Mouse (Mus musculus): ENCODE results near the gene Aldh3b2.

The Aldh3b2 gene

GRCm38 (mm10) chr19:3927989-3928388 lies 44.1 kb upstream of the Aldh3b2 start:
- H3K4me1 ChIP-seq (replicated peaks; ENCODE audit: low read depth, low read length), result peaks cover 53% of the 10 kb centered on the region
- TF ChIP-seq CTCF (conservative IDR thresholded peaks at IDR 0.05; ENCODE audit: low read length) (no peak), POU5F1 (IDR thresholded peaks at IDR 0.05; ENCODE audit: borderline replicate concordance, low read length) (no peak), NANOG (IDR thresholded peaks at IDR 0.05; ENCODE audit: borderline replicate concordance, low read length) (no peak)
- H3K9me3 ChIP-seq (ENCODE audit: low read length), result no peaks in the 10 kb centered on the region
- H3K27me3 ChIP-seq (ENCODE audit: insufficient read depth, low read length), result 0 out of 2 replicates have a peak, but pooled peaks cover 4% of the 10 kb centered on the region
- no peaks in the 10 kb centered on the region for H3K36me3 ChIP-seq (ENCODE audit: insufficient read depth, low read length)
- H3K4me3 ChIP-seq (replicated peaks; ENCODE audit: low read length), result no peak overlapping the region

- H3K4me1 ChIP-seq (replicated peaks; ENCODE audit: low read depth, low read length), result peaks cover 49% of the 10 kb centered on the region
- 0 out of 2 replicates have a peak, but pooled peaks cover 4% of the 10 kb centered on the region for H3K27me3 ChIP-seq (ENCODE audit: insufficient read depth, low read length)
- TF ChIP-seq NANOG (IDR thresholded peaks at IDR 0.05; ENCODE audit: borderline replicate concordance, low read length) (no peak), POU5F1 (IDR thresholded peaks at IDR 0.05; ENCODE audit: borderline replicate concordance, low read length) (no peak), CTCF (conservative IDR thresholded peaks at IDR 0.05; ENCODE audit: low read length) (no peak)
- no peaks in the 10 kb centered on the region for H3K36me3 ChIP-seq (ENCODE audit: insufficient read depth, low read length)
- H3K4me3 ChIP-seq (replicated peaks; ENCODE audit: low read length), result peak overlapping the region; percentile 71; the same call in 1 of the 2 replicates
- no peaks in the 10 kb centered on the region for H3K9me3 ChIP-seq (ENCODE audit: low read length)
Observed at GRCm38 (mm10) chr19:3928779-3929178, 43.3 kb upstream of the Aldh3b2 start.

GRCm38 (mm10) chr19:3929211-3929941 lies 42.8 kb upstream of the Aldh3b2 start, which contains the start of gene Aldh3b1:
Gene Aldh3b1 (minus strand): TSS chr19:3929808.
- Histone ChIP-seq H3K4me1 (replicated peaks; ENCODE audit: low read depth, low read length) (peaks cover 43% of the 10 kb centered on the region), H3K9me3 (ENCODE audit: low read length) (no peaks in the 10 kb centered on the region), H3K36me3 (ENCODE audit: insufficient read depth, low read length) (no peaks in the 10 kb centered on the region), H3K27me3 (ENCODE audit: insufficient read depth, low read length) (0 out of 2 replicates have a peak, but pooled peaks cover 6% of the 10 kb centered on the region), H3K4me3 (replicated peaks; ENCODE audit: low read length) (peak within 1 kb of the TSS; percentile 71)
- TF ChIP-seq POU5F1 (IDR thresholded peaks at IDR 0.05; ENCODE audit: borderline replicate concordance, low read length) (no peak), NANOG (IDR thresholded peaks at IDR 0.05; ENCODE audit: borderline replicate concordance, low read length) (no peak), CTCF (conservative IDR thresholded peaks at IDR 0.05; ENCODE audit: low read length) (no peak)

- H3K27me3 ChIP-seq (ENCODE audit: insufficient read depth, low read length), result peaks cover 14% of the 10 kb centered on the region
- peak overlapping the region; percentile 71 for H3K4me3 ChIP-seq (replicated peaks; ENCODE audit: low read length)
- no peak for TF ChIP-seq POU5F1 (IDR thresholded peaks at IDR 0.05; ENCODE audit: borderline replicate concordance, low read length)
- TF ChIP-seq CTCF (conservative IDR thresholded peaks at IDR 0.05; ENCODE audit: low read length), result no peak
- TF ChIP-seq NANOG (IDR thresholded peaks at IDR 0.05; ENCODE audit: borderline replicate concordance, low read length), result no peak
- H3K36me3 ChIP-seq (ENCODE audit: insufficient read depth, low read length), result no peaks in the 10 kb centered on the region
- H3K9me3 ChIP-seq (ENCODE audit: low read length), result no peaks in the 10 kb centered on the region
- peaks cover 44% of the 10 kb centered on the region for H3K4me1 ChIP-seq (replicated peaks; ENCODE audit: low read depth, low read length)
Observed at GRCm38 (mm10) chr19:3930262-3931057, 41.7 kb upstream of the Aldh3b2 start.

GRCm38 (mm10) chr19:3931716-3932115 lies 40.4 kb upstream of the Aldh3b2 start:
- Histone ChIP-seq H3K4me1 (replicated peaks; ENCODE audit: low read depth, low read length) (peaks cover 56% of the 10 kb centered on the region), H3K9me3 (ENCODE audit: low read length) (no peaks in the 10 kb centered on the region), H3K4me3 (replicated peaks; ENCODE audit: low read length) (no peak overlapping the region), H3K36me3 (ENCODE audit: insufficient read depth, low read length) (no peaks in the 10 kb centered on the region), H3K27me3 (ENCODE audit: insufficient read depth, low read length) (peaks cover 27% of the 10 kb centered on the region)
- TF ChIP-seq POU5F1 (IDR thresholded peaks at IDR 0.05; ENCODE audit: borderline replicate concordance, low read length), result no peak
- no peak for TF ChIP-seq NANOG (IDR thresholded peaks at IDR 0.05; ENCODE audit: borderline replicate concordance, low read length)
- TF ChIP-seq CTCF (conservative IDR thresholded peaks at IDR 0.05; ENCODE audit: low read length), result no peak

- Histone ChIP-seq H3K9me3 (ENCODE audit: low read length) (no peaks in the 10 kb centered on the region), H3K36me3 (ENCODE audit: insufficient read depth, low read length) (no peaks in the 10 kb centered on the region), H3K4me1 (replicated peaks; ENCODE audit: low read depth, low read length) (peaks cover 40% of the 10 kb centered on the region), H3K27me3 (ENCODE audit: insufficient read depth, low read length) (peaks cover 35% of the 10 kb centered on the region), H3K4me3 (replicated peaks; ENCODE audit: low read length) (peak within 1 kb of the TSS; percentile 79)
- no peak for TF ChIP-seq CTCF (conservative IDR thresholded peaks at IDR 0.05; ENCODE audit: low read length)
- no peak for TF ChIP-seq NANOG (IDR thresholded peaks at IDR 0.05; ENCODE audit: borderline replicate concordance, low read length)
- TF ChIP-seq POU5F1 (IDR thresholded peaks at IDR 0.05; ENCODE audit: borderline replicate concordance, low read length), result no peak
Observed at GRCm38 (mm10) chr19:3935032-3935895, 36.9 kb upstream of the Aldh3b2 start, which contains the start of gene Unc93b1. Gene Unc93b1 (plus strand): TSS chr19:3935186.

- H3K4me1 ChIP-seq (replicated peaks; ENCODE audit: low read depth, low read length), result peaks cover 31% of the 10 kb centered on the region
- no peaks in the 10 kb centered on the region for H3K36me3 ChIP-seq (ENCODE audit: insufficient read depth, low read length)
- peaks cover 34% of the 10 kb centered on the region for H3K27me3 ChIP-seq (ENCODE audit: insufficient read depth, low read length)
- no peaks in the 10 kb centered on the region for H3K9me3 ChIP-seq (ENCODE audit: low read length)
- TF ChIP-seq NANOG (IDR thresholded peaks at IDR 0.05; ENCODE audit: borderline replicate concordance, low read length), result no peak
- TF ChIP-seq CTCF (conservative IDR thresholded peaks at IDR 0.05; ENCODE audit: low read length), result no peak
- TF ChIP-seq POU5F1 (IDR thresholded peaks at IDR 0.05; ENCODE audit: borderline replicate concordance, low read length), result no peak
- H3K4me3 ChIP-seq (replicated peaks; ENCODE audit: low read length), result peak overlapping the region; percentile 79
Observed at GRCm38 (mm10) chr19:3935896-3936850, 36.0 kb upstream of the Aldh3b2 start.

Data from E14TG2a.4 (cell line).